Mouse (Mus musculus) lung, embryonic 14.5 days (tissue): ENCODE data around the gene Grk5. TPM values are rescaled to one million over a fixed set of nuclear protein-coding genes. Genes with fewer than 3 reads are reported as not detected.
A peak's percentile ranks its signal among the peaks of the same experiment; 100 is the strongest.

Experiments used
- ATAC-seq: fragments of 200-750 bp; cut with Nextera tagmentation; 2 replicates; pipeline ENCODE4 v1.8.0; 2017; ENCODE audit warnings: mild to moderate bottlenecking, moderate TSS enrichment, moderate library complexity; ENCODE audit not compliant: insufficient read depth
- DNase-seq: peaks from one replicate; pipeline ENCODE4 v3.0.0-alpha.2; 2015
- H3K27ac ChIP-seq: fragments of 300-500 bp; sonication (generic); 2 replicates; pipeline ENCODE4 v1.5.1; 2014; ENCODE audit warnings: low read depth, mild to moderate bottlenecking, moderate library complexity
- H3K27me3 ChIP-seq: fragments of 300-500 bp; sonication (generic); 2 replicates; pipeline ENCODE4 v1.6.1; 2014; ENCODE audit warnings: low read length, control low read depth; ENCODE audit not compliant: insufficient read depth
- H3K36me3 ChIP-seq: fragments of 300-500 bp; sonication (generic); 2 replicates; pipeline ENCODE4 v1.6.1; 2014; ENCODE audit warnings: control low read depth; ENCODE audit not compliant: insufficient read depth
- H3K4me1 ChIP-seq: fragments of 300-500 bp; sonication (generic); 2 replicates; pipeline ENCODE4 v1.6.1; 2014; ENCODE audit warnings: antibody characterized with exemption, control low read depth; ENCODE audit not compliant: insufficient read depth
- H3K4me2 ChIP-seq: fragments of 300-500 bp; sonication (generic); 2 replicates; pipeline ENCODE4 v1.6.1; 2014; ENCODE audit warnings: mild to moderate bottlenecking
- H3K4me3 ChIP-seq: fragments of 300-500 bp; sonication (generic); 2 replicates; pipeline ENCODE4 v1.5.1; 2014; ENCODE audit warnings: low read depth, low read length
- H3K9ac ChIP-seq: fragments of 300-500 bp; sonication (generic); 2 replicates; pipeline ENCODE4 v1.6.1; 2014
- H3K9me3 ChIP-seq: fragments of 300-500 bp; sonication (generic); 2 replicates; pipeline ENCODE4 v1.6.1; 2016; ENCODE audit warnings: low read depth, low read length, control low read depth
- CTCF ChIP-seq: IDR thresholded peaks from 2 replicates; pipeline ENCODE4 v1.5.1; 2016; ENCODE audit warnings: antibody characterized with exemption, low read depth
- WGBS: fragments of 180-500 bp; shearing (Covaris S2); extraction: QIAGEN DNeasy Blood & Tissue Kit; methylation state at CpG from one replicate; pipeline ENCODE4 v1.1.7; 2014; 5-methylcytosine and 5-hydroxymethylcytosine counted together
- polyA plus RNA-seq: library from polyadenylated mRNA; unstranded; fragments of >200 nt; fragmentation: Nextera tagmentation; extraction: Ambion mirVana; gene quantifications from 2 replicates; pipeline ENCODE4 v1.2.1, GENCODE M21; 2014

Grk5 gene
- polyA plus RNA-seq, 1 experiment from 2014 or later = 4.5 TPM

DNA sequence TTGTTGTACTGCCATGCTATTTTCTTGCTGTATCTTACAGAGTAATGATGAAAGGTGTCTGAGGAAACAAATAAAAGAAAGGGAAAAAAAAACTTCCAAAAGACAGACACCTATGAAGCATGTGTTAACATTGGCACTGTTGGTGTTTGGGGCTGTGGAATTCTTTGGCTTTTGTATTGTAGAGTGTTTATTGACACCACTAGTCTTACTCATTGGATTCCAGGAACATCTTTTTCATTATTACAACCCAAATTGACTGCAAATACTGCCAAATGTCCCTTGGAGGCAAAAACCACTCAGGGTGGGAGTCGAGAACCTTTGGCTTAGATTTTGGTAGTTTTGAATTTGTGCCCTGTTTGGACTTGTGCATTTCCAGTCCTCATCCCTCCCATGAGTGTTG is 51.3 kb downstream of the Grk5 start:
- Histone ChIP-seq H3K4me1 (peaks cover 12% of the 10 kb centered on the region), H3K27me3 (no peaks in the 10 kb centered on the region), H3K36me3 (no peaks in the 10 kb centered on the region), H3K4me2 (no peak overlapping the region), H3K4me3 (no peak overlapping the region), H3K27ac (no peak overlapping the region), H3K9ac (no peak overlapping the region), H3K9me3 (no peaks in the 10 kb centered on the region)
- DNase-seq (no peak), ATAC-seq (no peak)
- WGBS = 88% methylated on average over 1 of the region's 1 CpGs
- TF ChIP-seq CTCF = no peak

- no peak for TF ChIP-seq CTCF
- H3K4me1 ChIP-seq = peaks cover 13% of the 10 kb centered on the region; the same call in 1 of the 2 replicates
- H3K9ac ChIP-seq = no peak overlapping the region
- H3K9me3 ChIP-seq = no peaks in the 10 kb centered on the region
- ATAC-seq = peak; percentile 87
- 43% methylated on average over 3 of the region's 3 CpGs for WGBS
- no peaks in the 10 kb centered on the region for H3K36me3 ChIP-seq
- no peak overlapping the region for H3K4me2 ChIP-seq
- H3K27ac ChIP-seq = peak overlapping the region; percentile 81
- peak; percentile 88 for DNase-seq
- H3K27me3 ChIP-seq = no peaks in the 10 kb centered on the region
- H3K4me3 ChIP-seq = no peak overlapping the region
Measured at GRCm38 (mm10) chr19:60945801-60946311, 56.3 kb downstream of the Grk5 start.

GRCm38 (mm10) chr19:60946656-60947055 is 57.1 kb downstream of the Grk5 start:
- Histone ChIP-seq H3K9me3 (no peaks in the 10 kb centered on the region), H3K9ac (no peak overlapping the region), H3K4me1 (peaks cover 13% of the 10 kb centered on the region; the same call in 1 of the 2 replicates), H3K36me3 (no peaks in the 10 kb centered on the region), H3K4me3 (no peak overlapping the region), H3K27me3 (no peaks in the 10 kb centered on the region), H3K4me2 (no peak overlapping the region), H3K27ac (peak overlapping the region; percentile 81)
- peak; percentile 43 for DNase-seq
- whole genome bisulfite sequencing = 51% methylated on average over 2 of the region's 2 CpGs
- TF ChIP-seq CTCF = no peak
- ATAC-seq = no peak

- no peak overlapping the region for H3K27ac ChIP-seq
- H3K4me3 ChIP-seq = no peak overlapping the region
- no peak overlapping the region for H3K9ac ChIP-seq
- no peak overlapping the region for H3K4me2 ChIP-seq
- no peaks in the 10 kb centered on the region for H3K27me3 ChIP-seq
- no peaks in the 10 kb centered on the region for H3K36me3 ChIP-seq
- TF ChIP-seq CTCF = no peak
- WGBS = 42% methylated on average over 1 of the region's 1 CpGs
- no peaks in the 10 kb centered on the region for H3K9me3 ChIP-seq
- peaks cover 13% of the 10 kb centered on the region; the same call in 1 of the 2 replicates for H3K4me1 ChIP-seq
- DNase-seq = no peak
- no peak for ATAC-seq
Measured at GRCm38 (mm10) chr19:60948996-60949395, 59.4 kb downstream of the Grk5 start.

GRCm38 (mm10) chr19:60950056-60950869 is 60.7 kb downstream of the Grk5 start:
- Histone ChIP-seq H3K4me1 (peaks cover 13% of the 10 kb centered on the region; the same call in 1 of the 2 replicates), H3K27me3 (no peaks in the 10 kb centered on the region), H3K27ac (peak overlapping the region; percentile 27; the same call in 1 of the 2 replicates), H3K9me3 (no peaks in the 10 kb centered on the region), H3K36me3 (no peaks in the 10 kb centered on the region), H3K4me2 (no peak overlapping the region), H3K4me3 (no peak overlapping the region), H3K9ac (no peak overlapping the region)
- DNase-seq = peak; percentile 46
- WGBS = 72% methylated on average over 7 of the region's 7 CpGs
- no peak for TF ChIP-seq CTCF
- ATAC-seq = peak; percentile 35; the same call in 1 of the 2 replicates

- ATAC-seq = no peak
- Histone ChIP-seq H3K4me2 (no peak overlapping the region), H3K27ac (no peak overlapping the region), H3K9ac (no peak overlapping the region), H3K4me1 (0 out of 2 replicates have a peak, but pooled peaks cover 3% of the 10 kb centered on the region), H3K4me3 (no peak overlapping the region), H3K36me3 (no peaks in the 10 kb centered on the region), H3K27me3 (no peaks in the 10 kb centered on the region), H3K9me3 (no peaks in the 10 kb centered on the region)
- 87% methylated on average over 2 of the region's 2 CpGs for WGBS
- no peak for DNase-seq
- TF ChIP-seq CTCF = no peak
Measured at GRCm38 (mm10) chr19:60955131-60955530, 65.6 kb downstream of the Grk5 start.

DNA sequence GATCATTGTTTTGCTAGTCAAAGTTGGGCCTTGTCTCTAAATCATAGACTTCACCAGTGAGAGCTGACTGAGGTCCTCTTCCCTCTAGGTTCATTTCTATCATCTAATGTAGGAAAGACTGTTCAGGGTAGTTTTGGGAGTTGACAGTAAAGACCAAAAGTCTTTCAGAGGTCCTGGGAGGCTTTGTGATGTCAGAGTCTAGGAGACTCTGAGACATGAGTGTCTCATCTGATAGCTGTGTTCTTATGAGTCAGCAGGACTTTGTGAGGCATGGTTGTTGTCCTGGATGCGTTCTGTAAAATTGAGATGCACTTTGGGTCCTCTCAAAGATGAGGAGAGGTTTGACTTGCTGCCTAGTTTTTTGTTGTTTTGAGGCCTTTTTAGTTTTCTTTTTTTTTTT is 66.2 kb downstream of the Grk5 start:
- no peak overlapping the region for H3K4me3 ChIP-seq
- no peak overlapping the region for H3K27ac ChIP-seq
- WGBS = 97% methylated on average over 1 of the region's 1 CpGs
- H3K36me3 ChIP-seq = no peaks in the 10 kb centered on the region
- DNase-seq (no peak), ATAC-seq (no peak)
- 0 out of 2 replicates have a peak, but pooled peaks cover 3% of the 10 kb centered on the region for H3K4me1 ChIP-seq
- no peaks in the 10 kb centered on the region for H3K9me3 ChIP-seq
- no peak overlapping the region for H3K4me2 ChIP-seq
- no peak overlapping the region for H3K9ac ChIP-seq
- no peaks in the 10 kb centered on the region for H3K27me3 ChIP-seq
- no peak for TF ChIP-seq CTCF
